Mouse (Mus musculus): ENCODE measurements at regions not wholly inside any gene's neighbourhood (a gene's known extent, or its start where the extent isn't known, plus 50 kb on each side); places are given as distances from the start of the nearest gene placed in this dataset.

GRCm38 (mm10) chr1:46985978-46986377 is 93.3 kb upstream of the Slc39a10 start:
- H3K4me3 ChIP-seq (ENCODE audit: low read depth, low read length): no peak overlapping the region
- H3K4me1 ChIP-seq (replicated peaks; ENCODE audit: control insufficient read depth, insufficient read depth): no peaks in the 10 kb centered on the region
- ATAC-seq (ENCODE audit: low FRiP score, low TSS enrichment) (no peak), DNase-seq (ENCODE audit: low spot score) (no peak)
- 63% methylated on average over 1 of the region's 1 CpGs for WGBS
- no peak overlapping the region for H3K9ac ChIP-seq (ENCODE audit: low read length)
- no peaks in the 10 kb centered on the region for H3K27me3 ChIP-seq (ENCODE audit: control insufficient read depth, insufficient read depth, low read length)
- no peaks in the 10 kb centered on the region for H3K36me3 ChIP-seq (ENCODE audit: control insufficient read depth, insufficient read depth, low read length)
- no peaks in the 10 kb centered on the region for H3K9me3 ChIP-seq (ENCODE audit: control insufficient read depth, low read length)
- TF ChIP-seq EP300 (optimal IDR thresholded peaks at IDR 0.05): no peak
- TF ChIP-seq CTCF (IDR thresholded peaks at IDR 0.05; ENCODE audit: low read depth): no peak
- H3K4me2 ChIP-seq (replicated peaks; ENCODE audit: low read depth): no peak overlapping the region
- H3K27ac ChIP-seq (replicated peaks): no peak overlapping the region

- no peak overlapping the region for H3K9ac ChIP-seq (ENCODE audit: low read length)
- no peak overlapping the region for H3K4me2 ChIP-seq (replicated peaks; ENCODE audit: low read depth)
- WGBS: 93% methylated on average over 1 of the region's 1 CpGs
- H3K4me1 ChIP-seq (replicated peaks; ENCODE audit: control insufficient read depth, insufficient read depth): no peaks in the 10 kb centered on the region
- no peaks in the 10 kb centered on the region for H3K9me3 ChIP-seq (ENCODE audit: control insufficient read depth, low read length)
- no peaks in the 10 kb centered on the region for H3K36me3 ChIP-seq (ENCODE audit: control insufficient read depth, insufficient read depth, low read length)
- no peak overlapping the region for H3K27ac ChIP-seq (replicated peaks)
- ATAC-seq (ENCODE audit: low FRiP score, low TSS enrichment) (no peak), DNase-seq (ENCODE audit: low spot score) (no peak)
- TF ChIP-seq EP300 (optimal IDR thresholded peaks at IDR 0.05) (no peak), CTCF (IDR thresholded peaks at IDR 0.05; ENCODE audit: low read depth) (no peak)
- no peak overlapping the region for H3K4me3 ChIP-seq (ENCODE audit: low read depth, low read length)
- H3K27me3 ChIP-seq (ENCODE audit: control insufficient read depth, insufficient read depth, low read length): no peaks in the 10 kb centered on the region
Measured at GRCm38 (mm10) chr1:46983093-46983492, 90.4 kb upstream of the Slc39a10 start.

GRCm38 (mm10) chr1:46970470-46970869 is 77.8 kb upstream of the Slc39a10 start:
- peak; percentile 75 for TF ChIP-seq CTCF (IDR thresholded peaks at IDR 0.05; ENCODE audit: low read depth)
- TF ChIP-seq EP300 (optimal IDR thresholded peaks at IDR 0.05): no peak
- Histone ChIP-seq H3K36me3 (ENCODE audit: control insufficient read depth, insufficient read depth, low read length) (no peaks in the 10 kb centered on the region), H3K27ac (replicated peaks) (no peak overlapping the region), H3K4me3 (ENCODE audit: low read depth, low read length) (no peak overlapping the region), H3K4me2 (replicated peaks; ENCODE audit: low read depth) (no peak overlapping the region), H3K4me1 (replicated peaks; ENCODE audit: control insufficient read depth, insufficient read depth) (no peaks in the 10 kb centered on the region), H3K9me3 (ENCODE audit: control insufficient read depth, low read length) (no peaks in the 10 kb centered on the region), H3K9ac (ENCODE audit: low read length) (no peak overlapping the region), H3K27me3 (ENCODE audit: control insufficient read depth, insufficient read depth, low read length) (no peaks in the 10 kb centered on the region)
- WGBS: 18% methylated on average over 3 of the region's 3 CpGs
- ATAC-seq (ENCODE audit: low FRiP score, low TSS enrichment): no peak
- DNase-seq (ENCODE audit: low spot score): peak; percentile 49

- ATAC-seq (ENCODE audit: low FRiP score, low TSS enrichment): no peak
- no peak for TF ChIP-seq EP300 (optimal IDR thresholded peaks at IDR 0.05)
- no peak for TF ChIP-seq CTCF (IDR thresholded peaks at IDR 0.05; ENCODE audit: low read depth)
Measured at GRCm38 (mm10) chr1:46968361-46968760, 75.7 kb upstream of the Slc39a10 start.

GRCm38 (mm10) chr1:46966917-46967266 is 74.2 kb upstream of the Slc39a10 start:
- H3K4me3 ChIP-seq (ENCODE audit: low read depth, low read length): no peak overlapping the region
- ATAC-seq (ENCODE audit: low FRiP score, low TSS enrichment): no peak
- H3K4me2 ChIP-seq (replicated peaks; ENCODE audit: low read depth): no peak overlapping the region
- no peak for DNase-seq (ENCODE audit: low spot score)
- H3K36me3 ChIP-seq (ENCODE audit: control insufficient read depth, insufficient read depth, low read length): no peaks in the 10 kb centered on the region
- no peak for TF ChIP-seq EP300 (optimal IDR thresholded peaks at IDR 0.05)
- TF ChIP-seq CTCF (IDR thresholded peaks at IDR 0.05; ENCODE audit: low read depth): no peak
- WGBS: 55% methylated on average over 3 of the region's 3 CpGs
- H3K27me3 ChIP-seq (ENCODE audit: control insufficient read depth, insufficient read depth, low read length): no peaks in the 10 kb centered on the region
- no peaks in the 10 kb centered on the region for H3K4me1 ChIP-seq (replicated peaks; ENCODE audit: control insufficient read depth, insufficient read depth)
- H3K9ac ChIP-seq (ENCODE audit: low read length): no peak overlapping the region
- no peak overlapping the region for H3K27ac ChIP-seq (replicated peaks)
- H3K9me3 ChIP-seq (ENCODE audit: control insufficient read depth, low read length): no peaks in the 10 kb centered on the region; the same call in 1 of the 2 replicates

More at GRCm38 (mm10) chr1:46968361-46968760, 75.7 kb upstream of the Slc39a10 start:
- no peaks in the 10 kb centered on the region for H3K9me3 ChIP-seq (ENCODE audit: control insufficient read depth, low read length)
- H3K27me3 ChIP-seq (ENCODE audit: control insufficient read depth, insufficient read depth, low read length): no peaks in the 10 kb centered on the region
- H3K4me1 ChIP-seq (replicated peaks; ENCODE audit: control insufficient read depth, insufficient read depth): no peaks in the 10 kb centered on the region
- no peak overlapping the region for H3K27ac ChIP-seq (replicated peaks)
- no peaks in the 10 kb centered on the region for H3K36me3 ChIP-seq (ENCODE audit: control insufficient read depth, insufficient read depth, low read length)
- H3K9ac ChIP-seq (ENCODE audit: low read length): no peak overlapping the region
- DNase-seq (ENCODE audit: low spot score): no peak
- WGBS: 66% methylated on average over 3 of the region's 3 CpGs
- H3K4me2 ChIP-seq (replicated peaks; ENCODE audit: low read depth): no peak overlapping the region
- H3K4me3 ChIP-seq (ENCODE audit: low read depth, low read length): no peak overlapping the region

GRCm38 (mm10) chr1:46965996-46966916 is 73.6 kb upstream of the Slc39a10 start:
- 50% methylated on average over 5 of the region's 5 CpGs for WGBS
- no peak overlapping the region for H3K4me3 ChIP-seq (ENCODE audit: low read depth, low read length)
- no peaks in the 10 kb centered on the region; the same call in 1 of the 2 replicates for H3K9me3 ChIP-seq (ENCODE audit: control insufficient read depth, low read length)
- no peak for DNase-seq (ENCODE audit: low spot score)
- H3K4me2 ChIP-seq (replicated peaks; ENCODE audit: low read depth): no peak overlapping the region
- H3K36me3 ChIP-seq (ENCODE audit: control insufficient read depth, insufficient read depth, low read length): no peaks in the 10 kb centered on the region
- H3K27ac ChIP-seq (replicated peaks): no peak overlapping the region
- no peak overlapping the region for H3K9ac ChIP-seq (ENCODE audit: low read length)
- TF ChIP-seq EP300 (optimal IDR thresholded peaks at IDR 0.05) (no peak), CTCF (IDR thresholded peaks at IDR 0.05; ENCODE audit: low read depth) (no peak)
- ATAC-seq (ENCODE audit: low FRiP score, low TSS enrichment): no peak
- no peaks in the 10 kb centered on the region for H3K27me3 ChIP-seq (ENCODE audit: control insufficient read depth, insufficient read depth, low read length)
- H3K4me1 ChIP-seq (replicated peaks; ENCODE audit: control insufficient read depth, insufficient read depth): no peaks in the 10 kb centered on the region
